Mouse (Mus musculus) stomach, embryonic 15.5 days (tissue): Measurements from ENCODE around the gene Habp2. TPM values are rescaled to one million over a fixed set of nuclear protein-coding genes. Genes with fewer than 3 reads are reported as not detected.

Experiments used
- ATAC-seq: fragments of 200-750 bp; cut with Nextera tagmentation; 2 replicates; pipeline ENCODE4 v1.8.0; 2017; ENCODE audit warnings: low read depth, moderate number of reproducible peaks, moderate TSS enrichment; ENCODE audit not compliant: insufficient read depth, low FRiP score
- H3K27ac ChIP-seq: fragments of 300-500 bp; sonication (generic); 2 replicates; pipeline ENCODE4 v1.5.1; 2015; ENCODE audit warnings: mild to moderate bottlenecking, inconsistent platforms
- H3K27me3 ChIP-seq: fragments of 300-500 bp; sonication (generic); replicated peaks from 2 replicates; pipeline ENCODE4 v1.6.1; 2015; ENCODE audit warnings: inconsistent platforms
- H3K36me3 ChIP-seq: fragments of 300-500 bp; sonication (generic); 2 replicates; pipeline ENCODE4 v1.6.1; 2015; ENCODE audit warnings: inconsistent platforms
- H3K4me1 ChIP-seq: fragments of 300-500 bp; sonication (generic); 2 replicates; pipeline ENCODE4 v1.6.1; 2015; ENCODE audit warnings: inconsistent platforms
- H3K4me2 ChIP-seq: fragments of 300-500 bp; sonication (generic); 2 replicates; pipeline ENCODE4 v1.6.1; 2015; ENCODE audit warnings: mild to moderate bottlenecking, inconsistent platforms
- H3K4me3 ChIP-seq: fragments of 300-500 bp; sonication (generic); replicated peaks from 2 replicates; pipeline ENCODE4 v1.5.1; 2015; ENCODE audit warnings: inconsistent platforms
- H3K9ac ChIP-seq: fragments of 300-500 bp; sonication (generic); 2 replicates; pipeline ENCODE4 v1.6.1; 2015; ENCODE audit warnings: inconsistent platforms
- H3K9me3 ChIP-seq: fragments of 300-500 bp; sonication (generic); 2 replicates; pipeline ENCODE4 v1.6.1; 2016; ENCODE audit warnings: inconsistent platforms
- WGBS: fragments of 180-500 bp; shearing (Covaris S2); methylation state at CpG from one replicate; pipeline ENCODE4 v1.1.7; 2015; 5-methylcytosine and 5-hydroxymethylcytosine counted together
- polyA plus RNA-seq: library from polyadenylated mRNA; unstranded; fragments of >200 nt; fragmentation: Nextera tagmentation; extraction: Ambion mirVana; gene quantifications from 2 replicates; pipeline ENCODE4 v1.2.1, GENCODE M21; 2015

Gene Habp2
- polyA plus RNA-seq, 1 experiment from 2014 or later, result 36.4 TPM

GRCm38 (mm10) chr19:56277140-56277804, 9.7 kb upstream of the Habp2 start:
- Histone ChIP-seq H3K27me3 (no peaks in the 10 kb centered on the region), H3K9me3 (no peaks in the 10 kb centered on the region), H3K27ac (no peak overlapping the region), H3K4me3 (no peak overlapping the region), H3K4me1 (no peaks in the 10 kb centered on the region), H3K4me2 (no peak overlapping the region), H3K36me3 (no peaks in the 10 kb centered on the region), H3K9ac (no peak overlapping the region)
- 50% methylated on average over 3 of the region's 3 CpGs for WGBS
- ATAC-seq, result no peak

GRCm38 (mm10) chr19:56277951-56278350, 9.0 kb upstream of the Habp2 start:
- H3K36me3 ChIP-seq, result no peaks in the 10 kb centered on the region
- no peak overlapping the region for H3K4me3 ChIP-seq
- H3K4me1 ChIP-seq, result no peaks in the 10 kb centered on the region
- H3K27me3 ChIP-seq, result no peaks in the 10 kb centered on the region
- no peak; the same call in 1 of the 2 replicates for ATAC-seq
- H3K4me2 ChIP-seq, result no peak overlapping the region
- H3K9ac ChIP-seq, result no peak overlapping the region
- 54% methylated on average over 4 of the region's 4 CpGs for WGBS
- H3K27ac ChIP-seq, result no peak overlapping the region
- no peaks in the 10 kb centered on the region for H3K9me3 ChIP-seq

GRCm38 (mm10) chr19:56278366-56278765, 8.6 kb upstream of the Habp2 start:
- no peaks in the 10 kb centered on the region for H3K27me3 ChIP-seq
- WGBS, result 82% methylated on average over 11 of the region's 11 CpGs
- ATAC-seq, result no peak
- no peaks in the 10 kb centered on the region for H3K4me1 ChIP-seq
- no peaks in the 10 kb centered on the region for H3K36me3 ChIP-seq
- no peak overlapping the region for H3K4me3 ChIP-seq
- H3K4me2 ChIP-seq, result no peak overlapping the region
- H3K9ac ChIP-seq, result no peak overlapping the region
- H3K9me3 ChIP-seq, result no peaks in the 10 kb centered on the region
- H3K27ac ChIP-seq, result no peak overlapping the region

- Histone ChIP-seq H3K4me3 (no peak overlapping the region), H3K27me3 (no peaks in the 10 kb centered on the region), H3K9ac (no peak overlapping the region), H3K4me1 (no peaks in the 10 kb centered on the region), H3K27ac (no peak overlapping the region), H3K4me2 (no peak overlapping the region), H3K9me3 (no peaks in the 10 kb centered on the region), H3K36me3 (no peaks in the 10 kb centered on the region)
- ATAC-seq, result no peak
- 72% methylated on average over 4 of the region's 4 CpGs for WGBS
These were observed 1.7 kb upstream of the Habp2 start for GRCm38 (mm10) chr19:56285222-56285621.

GRCm38 (mm10) chr19:56287580-56288367, 837 bp downstream of the Habp2 start:
- Histone ChIP-seq H3K9ac (no peak overlapping the region), H3K4me2 (peak overlapping the region; percentile 34), H3K4me3 (peak overlapping the region; percentile 27), H3K27me3 (no peaks in the 10 kb centered on the region), H3K4me1 (peaks cover 13% of the 10 kb centered on the region), H3K9me3 (no peaks in the 10 kb centered on the region), H3K36me3 (no peaks in the 10 kb centered on the region), H3K27ac (peak overlapping the region; percentile 71)
- WGBS, result 63% methylated on average over 15 of the region's 15 CpGs
- ATAC-seq, result peak; percentile 50; the same call in 1 of the 2 replicates

- Histone ChIP-seq H3K27me3 (no peaks in the 10 kb centered on the region), H3K9me3 (no peaks in the 10 kb centered on the region), H3K4me2 (peak overlapping the region; percentile 34), H3K4me1 (peaks cover 13% of the 10 kb centered on the region), H3K4me3 (peak overlapping the region; percentile 27), H3K27ac (peak overlapping the region; percentile 71; the same call in 1 of the 2 replicates), H3K9ac (no peak overlapping the region), H3K36me3 (no peaks in the 10 kb centered on the region)
- no peak for ATAC-seq
- WGBS, result 60% methylated on average over 4 of the region's 4 CpGs
These were observed 1.5 kb downstream of the Habp2 start for GRCm38 (mm10) chr19:56288436-56288835.

- no peaks in the 10 kb centered on the region for H3K36me3 ChIP-seq
- H3K4me1 ChIP-seq, result peaks cover 14% of the 10 kb centered on the region
- H3K27ac ChIP-seq, result no peak overlapping the region
- WGBS, result 79% methylated on average over 8 of the region's 8 CpGs
- no peak overlapping the region; the same call in 1 of the 2 replicates for H3K4me3 ChIP-seq
- no peaks in the 10 kb centered on the region for H3K27me3 ChIP-seq
- no peak overlapping the region for H3K9ac ChIP-seq
- peak overlapping the region; percentile 34; the same call in 1 of the 2 replicates for H3K4me2 ChIP-seq
- no peak for ATAC-seq
- H3K9me3 ChIP-seq, result no peaks in the 10 kb centered on the region
These were observed 2.7 kb downstream of the Habp2 start for GRCm38 (mm10) chr19:56289642-56290041.

- ATAC-seq, result peak; percentile 56; the same call in 1 of the 2 replicates
- no peaks in the 10 kb centered on the region for H3K27me3 ChIP-seq
- no peak overlapping the region for H3K4me2 ChIP-seq
- H3K9ac ChIP-seq, result no peak overlapping the region
- H3K4me3 ChIP-seq, result no peak overlapping the region
- H3K4me1 ChIP-seq, result peaks cover 18% of the 10 kb centered on the region
- no peaks in the 10 kb centered on the region for H3K9me3 ChIP-seq
- no peak overlapping the region for H3K27ac ChIP-seq
- WGBS, result 24% methylated on average over 6 of the region's 6 CpGs
- H3K36me3 ChIP-seq, result no peaks in the 10 kb centered on the region
These were observed 5.0 kb downstream of the Habp2 start for GRCm38 (mm10) chr19:56291898-56292297.

GRCm38 (mm10) chr19:56292335-56292734, 5.4 kb downstream of the Habp2 start:
- ATAC-seq, result no peak
- Histone ChIP-seq H3K27ac (no peak overlapping the region), H3K4me2 (no peak overlapping the region), H3K4me3 (no peak overlapping the region), H3K4me1 (peaks cover 18% of the 10 kb centered on the region), H3K27me3 (no peaks in the 10 kb centered on the region), H3K9ac (no peak overlapping the region), H3K36me3 (no peaks in the 10 kb centered on the region), H3K9me3 (no peaks in the 10 kb centered on the region)
- 67% methylated on average over 9 of the region's 9 CpGs for WGBS

GRCm38 (mm10) chr19:56294654-56295399, 7.9 kb downstream of the Habp2 start:
- no peak overlapping the region for H3K4me3 ChIP-seq
- no peaks in the 10 kb centered on the region for H3K36me3 ChIP-seq
- peaks cover 18% of the 10 kb centered on the region for H3K4me1 ChIP-seq
- no peaks in the 10 kb centered on the region for H3K27me3 ChIP-seq
- 55% methylated on average over 7 of the region's 7 CpGs for WGBS
- peak; percentile 75 for ATAC-seq
- no peak overlapping the region for H3K27ac ChIP-seq
- peak overlapping the region; percentile 27; the same call in 1 of the 2 replicates for H3K4me2 ChIP-seq
- no peaks in the 10 kb centered on the region for H3K9me3 ChIP-seq
- no peak overlapping the region for H3K9ac ChIP-seq

GRCm38 (mm10) chr19:56296668-56297067, 9.7 kb downstream of the Habp2 start:
- Histone ChIP-seq H3K36me3 (no peaks in the 10 kb centered on the region), H3K4me1 (peaks cover 12% of the 10 kb centered on the region), H3K27me3 (no peaks in the 10 kb centered on the region), H3K9me3 (no peaks in the 10 kb centered on the region), H3K27ac (no peak overlapping the region), H3K4me3 (no peak overlapping the region), H3K4me2 (no peak overlapping the region), H3K9ac (no peak overlapping the region)
- 77% methylated on average over 9 of the region's 9 CpGs for whole genome bisulfite sequencing
- no peak for ATAC-seq

GRCm38 (mm10) chr19:56297264-56297663, 10.3 kb downstream of the Habp2 start:
- H3K9ac ChIP-seq, result no peak overlapping the region
- no peak overlapping the region for H3K4me3 ChIP-seq
- 65% methylated on average over 3 of the region's 3 CpGs for WGBS
- H3K4me1 ChIP-seq, result peaks cover 7% of the 10 kb centered on the region
- no peaks in the 10 kb centered on the region for H3K36me3 ChIP-seq
- H3K4me2 ChIP-seq, result no peak overlapping the region
- no peaks in the 10 kb centered on the region for H3K9me3 ChIP-seq
- no peak for ATAC-seq
- H3K27me3 ChIP-seq, result no peaks in the 10 kb centered on the region
- H3K27ac ChIP-seq, result no peak overlapping the region
